Mouse (Mus musculus): ENCODE measurements at regions not wholly inside any gene's neighbourhood (a gene's known extent, or its start where the extent isn't known, plus 50 kb on each side); places are given as distances from the start of the nearest gene placed in this dataset.

DNA sequence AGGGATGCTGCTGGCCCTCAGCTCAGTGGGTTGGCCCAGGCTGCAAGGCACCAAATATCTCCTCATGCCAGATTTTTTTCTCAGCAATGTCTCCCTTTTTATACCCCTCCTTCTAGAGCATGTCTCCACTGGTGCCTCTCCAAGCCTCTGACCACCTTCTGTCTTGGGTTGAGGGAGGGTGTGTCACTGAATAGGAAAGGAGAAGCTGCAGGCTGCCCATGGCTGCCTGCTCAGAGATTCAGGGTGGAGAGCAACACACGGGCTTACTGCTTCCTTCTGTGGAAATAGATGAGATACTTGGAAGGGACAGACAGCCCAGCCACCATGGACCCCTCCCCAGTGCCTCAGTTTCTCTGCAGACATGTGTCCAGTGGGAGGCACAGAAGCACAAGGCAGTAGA lies 156.0 kb downstream of the Sec61b start:
- TF ChIP-seq EP300 (IDR thresholded peaks at IDR 0.05; ENCODE audit: low read depth) (no peak), CTCF (IDR thresholded peaks at IDR 0.05; ENCODE audit: low read depth) (no peak)
